Mouse (Mus musculus): ENCODE results near the gene Tsc1. TPM values are rescaled to one million over a fixed set of nuclear protein-coding genes. Genes with fewer than 3 reads are reported as not detected.

Gene Tsc1
- total and polyA plus RNA-seq, 3 experiments = 8.0 to 16.4 TPM; not detected in 1

GRCm38 (mm10) chr2:28632626-28633025, 8.4 kb upstream of the Tsc1 start:
- Histone ChIP-seq H3K36me3 (ENCODE audit: control insufficient read depth in 1 of 2, insufficient read depth in 2 of 2, low read length in 2 of 2) (no peaks in the 10 kb centered on the region), H3K9ac (ENCODE audit: control insufficient read depth, low read depth, low read length, poor library complexity, severe bottlenecking) (no peak overlapping the region), H3K27me3 (ENCODE audit: control insufficient read depth in 1 of 2, insufficient read depth in 2 of 2, low read length in 2 of 2) (no peaks in the 10 kb centered on the region), H3K4me1 (ENCODE audit: control insufficient read depth in 1 of 2, insufficient read depth in 2 of 2, low read length in 2 of 2) (no peaks in the 10 kb centered on the region), H3K27ac (ENCODE audit: control insufficient read depth, low read depth, low read length) (no peak overlapping the region), H3K9me3 (replicated peaks; ENCODE audit: insufficient read depth, low read length) (no peaks in the 10 kb centered on the region), H3K79me2 (ENCODE audit: control insufficient read depth, insufficient read depth, low read length, poor library complexity) (no peaks in the 10 kb centered on the region), H3K4me3 (ENCODE audit: control insufficient read depth in 1 of 2, insufficient read depth in 1 of 2, low read depth in 2 of 2, low read length in 2 of 2) (no peak overlapping the region)
- TF ChIP-seq JUND (IDR thresholded peaks at IDR 0.05; ENCODE audit: low read depth, low read length) (no peak), ZNF384 (IDR thresholded peaks at IDR 0.05; ENCODE audit: low read depth, low read length) (no peak), GATA1 (IDR thresholded peaks at IDR 0.05; ENCODE audit: low read depth, low read length) (no peak), TAL1 (IDR thresholded peaks at IDR 0.05; ENCODE audit: low read length) (no peak), KAT2A (conservative IDR thresholded peaks at IDR 0.05; ENCODE audit: low read depth, low read length) (no peak), RAD21 (IDR thresholded peaks at IDR 0.05; ENCODE audit: low read depth, low read length) (no peak), UBTF (IDR thresholded peaks at IDR 0.05; ENCODE audit: borderline replicate concordance, insufficient read depth, low read depth, low read length) (no peak), MYB (IDR thresholded peaks at IDR 0.05; ENCODE audit: low read depth, low read length) (no peak), POLR2AphosphoS5 (IDR thresholded peaks at IDR 0.05; ENCODE audit: borderline replicate concordance, low read depth, low read length) (no peak)
- no peak for DNase-seq (ENCODE audit: low read depth, low spot score)

GRCm38 (mm10) chr2:28633136-28633535, 7.9 kb upstream of the Tsc1 start:
- no peaks in the 10 kb centered on the region for H3K36me3 ChIP-seq (ENCODE audit: control insufficient read depth in 1 of 2, insufficient read depth in 2 of 2, low read length in 2 of 2)
- no peak overlapping the region for H3K4me3 ChIP-seq (ENCODE audit: control insufficient read depth in 1 of 2, insufficient read depth in 1 of 2, low read depth in 2 of 2, low read length in 2 of 2)
- H3K4me1 ChIP-seq (ENCODE audit: control insufficient read depth in 1 of 2, insufficient read depth in 2 of 2, low read length in 2 of 2) = no peaks in the 10 kb centered on the region
- H3K79me2 ChIP-seq (ENCODE audit: control insufficient read depth, insufficient read depth, low read length, poor library complexity) = no peaks in the 10 kb centered on the region
- TF ChIP-seq POLR2A (IDR thresholded peaks at IDR 0.05; ENCODE audit: control insufficient read depth in 1 of 2, insufficient read depth in 1 of 2, low read depth in 1 of 2, low read length in 2 of 2, poor library complexity in 1 of 2) = no peak
- no peak for TF ChIP-seq HCFC1 (IDR thresholded peaks at IDR 0.05; ENCODE audit: low read depth, low read length)
- peak; percentile 2; the same call in 1 of the 2 replicates for TF ChIP-seq ZC3H11A (IDR thresholded peaks at IDR 0.05; ENCODE audit: low read depth, low read length)
- TF ChIP-seq USF1 (IDR thresholded peaks at IDR 0.05; ENCODE audit: low read depth, low read length) = no peak
- peak; percentile 78 for TF ChIP-seq TBP (IDR thresholded peaks at IDR 0.05; ENCODE audit: low read depth, low read length)
- no peak for TF ChIP-seq KAT2A (conservative IDR thresholded peaks at IDR 0.05; ENCODE audit: low read depth, low read length)
- no peak for TF ChIP-seq GATA1 (IDR thresholded peaks at IDR 0.05; ENCODE audit: low read depth, low read length)
- TF ChIP-seq POLR2AphosphoS2 (IDR thresholded peaks at IDR 0.05; ENCODE audit: low read length) = no peak
- TF ChIP-seq GABPA (IDR thresholded peaks at IDR 0.05; ENCODE audit: low read depth, low read length) = no peak
- TF ChIP-seq JUND (IDR thresholded peaks at IDR 0.05; ENCODE audit: low read depth, low read length) = no peak
- peak; percentile 24; the same call in 1 of the 2 replicates for TF ChIP-seq SMC3 (IDR thresholded peaks at IDR 0.05; ENCODE audit: low read depth, low read length)
- peak in 2 of 3 experiments; percentile 8 to 44; a peak in 4 of 6 replicates for TF ChIP-seq CTCF (IDR thresholded peaks at IDR 0.05 in 2 of 3, conservative IDR thresholded peaks at IDR 0.05 in 1 of 3; ENCODE audit: control insufficient read depth in 1 of 3, insufficient read depth in 1 of 3, low read depth in 2 of 3, low read length in 3 of 3, poor library complexity in 1 of 3, severe bottlenecking in 1 of 3)
- no peak for TF ChIP-seq MYB (IDR thresholded peaks at IDR 0.05; ENCODE audit: low read depth, low read length)
- TF ChIP-seq MXI1 (IDR thresholded peaks at IDR 0.05; ENCODE audit: low read depth, low read length) = no peak
- no peak for TF ChIP-seq ELF1 (IDR thresholded peaks at IDR 0.05; ENCODE audit: low read depth, low read length)
- TF ChIP-seq MEF2A (IDR thresholded peaks at IDR 0.05; ENCODE audit: extremely low read depth, insufficient replicate concordance, low read depth, low read length, poor library complexity, severe bottlenecking) = no peak
- no peak for TF ChIP-seq TCF12 (IDR thresholded peaks at IDR 0.05; ENCODE audit: low read depth, low read length)
- no peak for TF ChIP-seq ETS1 (IDR thresholded peaks at IDR 0.05; ENCODE audit: low read depth, low read length)
- no peak for TF ChIP-seq BHLHE40 (IDR thresholded peaks at IDR 0.05; ENCODE audit: borderline replicate concordance, low read depth, low read length)
- no peak for TF ChIP-seq RCOR1 (IDR thresholded peaks at IDR 0.05; ENCODE audit: low read depth, low read length)
- no peak for TF ChIP-seq MAZ (IDR thresholded peaks at IDR 0.05; ENCODE audit: low read depth, low read length)
- no peak for TF ChIP-seq ZKSCAN1 (IDR thresholded peaks at IDR 0.05; ENCODE audit: low read depth, low read length)
- peak; percentile 27 for TF ChIP-seq RAD21 (IDR thresholded peaks at IDR 0.05; ENCODE audit: low read depth, low read length)
- no peak overlapping the region for H3K9ac ChIP-seq (ENCODE audit: control insufficient read depth, low read depth, low read length, poor library complexity, severe bottlenecking)
- no peaks in the 10 kb centered on the region for H3K27me3 ChIP-seq (ENCODE audit: control insufficient read depth in 1 of 2, insufficient read depth in 2 of 2, low read length in 2 of 2)
- DNase-seq (ENCODE audit: low read depth, low spot score) = peak; percentile 48
- H3K27ac ChIP-seq (ENCODE audit: control insufficient read depth, low read depth, low read length) = no peak overlapping the region
- H3K9me3 ChIP-seq (replicated peaks; ENCODE audit: insufficient read depth, low read length) = no peaks in the 10 kb centered on the region

Data from MEL (cell line).